Mouse (Mus musculus) liver, adult 10 weeks (tissue): Measurements from ENCODE around the gene Cd300e. TPM values are rescaled to one million over a fixed set of nuclear protein-coding genes. Genes with fewer than 3 reads are reported as not detected.

Experiments used
- polyA plus RNA-seq: library from polyadenylated mRNA; stranded (reverse); fragments of 350-450 nt; fragmentation: Illumina TruSeq; extraction: RNeasy Lipid Tissue Mini Kit (QIAGEN cat#74804); gene quantifications from one replicate; pipeline ENCODE4 v1.2.3, GENCODE M21; 2014; ENCODE audit warnings: low read depth, low replicate concordance

Gene Cd300e
- 1.9 TPM for polyA plus RNA-seq

GRCm38 (mm10) chr11:115062077-115062476 is at the start of gene Cd300e:
Gene Cd300e, minus strand, starts transcription at chr11:115062177.

GRCm38 (mm10) chr11:115091362-115091901 is 29.5 kb upstream of the Cd300e start, which contains the start of gene Rab37:
Gene Rab37, plus strand, starts transcription at chr11:115091431.

GRCm38 (mm10) chr11:115048259-115048658 is 13.7 kb downstream of the Cd300e start, which contains the start of gene Cd300ld3:
Gene Cd300ld3, minus strand, starts transcription at chr11:115048409.

GRCm38 (mm10) chr11:115037669-115038068 is 24.3 kb downstream of the Cd300e start, which contains the start of gene Cd300ld5:
Gene Cd300ld5, minus strand, starts transcription at chr11:115037769.

GRCm38 (mm10) chr11:115026912-115027311 is 35.1 kb downstream of the Cd300e start, which contains the start of gene Cd300ld4:
Gene Cd300ld4, minus strand, starts transcription at chr11:115027012.

GRCm38 (mm10) chr11:115016093-115016492 is 45.9 kb downstream of the Cd300e start, which contains the start of gene Cd300ld2:
Gene Cd300ld2, minus strand, starts transcription at chr11:115016193.

Other genes starting within 250 kb of the Cd300e start
- gene Gprc5c, start 211.0 kb downstream of the Cd300e start, polyA plus RNA-seq: 10.1 TPM
- gene Cd300a, start 172.1 kb downstream of the Cd300e start, polyA plus RNA-seq: 1.8 TPM
- 0.42 TPM for gene Cd300lb, start 127.8 kb downstream of the Cd300e start, polyA plus RNA-seq
- not detected for gene Cd300c, start 93.0 kb downstream of the Cd300e start, polyA plus RNA-seq
- 5.9 TPM for gene Cd300ld, start 72.3 kb downstream of the Cd300e start, polyA plus RNA-seq
- 1.9 TPM for gene Cd300c2, start 60.3 kb downstream of the Cd300e start, polyA plus RNA-seq
- not detected for gene Cd300ld2, start 46.0 kb downstream of the Cd300e start, polyA plus RNA-seq
- not detected for gene Cd300ld4, start 35.2 kb downstream of the Cd300e start, polyA plus RNA-seq
- 0.61 TPM for gene Cd300ld5, start 24.4 kb downstream of the Cd300e start, polyA plus RNA-seq
- gene Cd300ld3, start 13.8 kb downstream of the Cd300e start, polyA plus RNA-seq: 0.61 TPM
- gene Rab37, start 29.3 kb upstream of the Cd300e start, polyA plus RNA-seq: 0.16 TPM
- 0.69 TPM for gene Cd300lf, start 71.8 kb upstream of the Cd300e start, polyA plus RNA-seq
- 34.2 TPM for gene Slc9a3r1, start 101.2 kb upstream of the Cd300e start, polyA plus RNA-seq
- 0.37 TPM for gene Tmem104, start 125.3 kb upstream of the Cd300e start, polyA plus RNA-seq
- 5.9 TPM for gene Nat9, start 125.7 kb upstream of the Cd300e start, polyA plus RNA-seq
- not detected for gene Grin2c, start 205.1 kb upstream of the Cd300e start, polyA plus RNA-seq
- gene Fdxr, start 214.9 kb upstream of the Cd300e start, polyA plus RNA-seq: 3.3 TPM
- gene Fads6, start 235.5 kb upstream of the Cd300e start, polyA plus RNA-seq: 31.3 TPM
- gene Otop2, start 245.0 kb upstream of the Cd300e start, polyA plus RNA-seq: not detected